Mouse (Mus musculus) ES-Bruce4 (cell line): ENCODE measurements around the gene Ntn4.

Experiments
- CTCF ChIP-seq: IDR thresholded peaks from one replicate; pipeline ENCODE4 v1.8.1; 2011; ENCODE audit warnings: low read depth, low read length
- POLR2A ChIP-seq: IDR thresholded peaks from one replicate; pipeline ENCODE4 v1.8.1; 2011; ENCODE audit warnings: low read length; ENCODE audit not compliant: insufficient read depth

- TF ChIP-seq POLR2A (no peak), CTCF (no peak)
Measured at GRCm38 (mm10) chr10:93686579-93686978, 46.1 kb downstream of the Ntn4 start.
